Comparison of ENCODE assay signal across 20 mouse cellular contexts in genomic region chr6:37196870-37197269, GRCm38 (mm10).
DNase-seq lines count a peak whose midpoint lies in the region; ATAC-seq lines count a peak whose summit lies in the region.
"Had no signal": no experiment of that assay in that cellular context is flagged by ENCODE, and none has a peak within 500 bp of the region (broad histone marks: within the 10 kb centered on the region; RNA-seq: fewer than 3 reads in every experiment).

No protein-coding gene starts in this region.

- H3K27ac ChIP-seq in forebrain, embryonic 16.5 days (ENCODE audit: low read length), result 0 out of 2 replicates have a peak overlapping the region, but pooled peaks have one; percentile 4
- no peak overlapping the region for H3K27ac ChIP-seq in forebrain, embryonic 12.5 days
- H3K27ac ChIP-seq: embryonic facial prominence, embryonic 12.5 days; hindbrain, embryonic 14.5 days; limb, embryonic 13.5 days; macrophage had no signal

- H3K36me3 ChIP-seq in forebrain, embryonic 16.5 days (ENCODE audit: control insufficient read depth, insufficient read depth), result no peaks in the 10 kb centered on the region
- H3K36me3 ChIP-seq in forebrain, embryonic 12.5 days (replicated peaks), result no peaks in the 10 kb centered on the region
- H3K36me3 ChIP-seq: embryonic facial prominence, embryonic 12.5 days; G1E; limb, embryonic 13.5 days had no signal

- H3K9ac ChIP-seq in forebrain, embryonic 16.5 days (replicated peaks; ENCODE audit: low read depth, low read length), result no peak overlapping the region
- no peak overlapping the region for H3K9ac ChIP-seq in forebrain, embryonic 12.5 days
- H3K9ac ChIP-seq: embryonic facial prominence, embryonic 12.5 days; hindbrain, embryonic 14.5 days; limb, embryonic 13.5 days; liver, postnatal 0 days had no signal

- 72% methylated on average over 5 of the region's 5 CpGs for WGBS in forebrain, embryonic 16.5 days
- 88% methylated on average over 5 of the region's 5 CpGs for WGBS in forebrain, embryonic 12.5 days

- no peak overlapping the region for H3K4me2 ChIP-seq in forebrain, embryonic 16.5 days (ENCODE audit: low read length)
- H3K4me2 ChIP-seq in forebrain, embryonic 12.5 days, result no peak overlapping the region
- H3K4me2 ChIP-seq: hindbrain, embryonic 14.5 days had no signal

- H3K27me3 ChIP-seq in forebrain, embryonic 16.5 days (replicated peaks; ENCODE audit: control insufficient read depth, insufficient read depth, low read length), result no peaks in the 10 kb centered on the region
- no peaks in the 10 kb centered on the region for H3K27me3 ChIP-seq in forebrain, embryonic 12.5 days
- H3K27me3 ChIP-seq: embryonic facial prominence, embryonic 12.5 days; limb, embryonic 13.5 days had no signal

- no peak for ATAC-seq in forebrain, embryonic 16.5 days
- ATAC-seq in forebrain, embryonic 12.5 days (ENCODE audit: low FRiP score), result no peak
- ATAC-seq: liver, postnatal 0 days had no signal

- peak; percentile 77 for DNase-seq in layer of hippocampus, adult 9-11 months
- DNase-seq in layer of hippocampus, adult 9-10 months (ENCODE audit: low spot score), result no peak
- DNase-seq in cerebellum, postnatal 14 days, result peak; percentile 38 to 77
- peak; percentile 21 to 24 for DNase-seq in heart, postnatal 10 days
- no peak for DNase-seq in spleen, postnatal 14 days (ENCODE audit: low spot score in 2 of 2)
- no peak for DNase-seq in left cerebral cortex, adult 8-10 months (ENCODE audit: low spot score in 2 of 2)
- DNase-seq: adrenal gland, postnatal 10 days; B cell, adult 2 months; gastrocnemius, postnatal 14 days; liver, postnatal 0 days; midbrain, embryonic 14.5 days; right cerebral cortex, postnatal 14 days; thymus, adult 18-20 months had no signal

- H3K4me1 ChIP-seq in forebrain, embryonic 16.5 days (replicated peaks; ENCODE audit: control insufficient read depth, insufficient read depth, low read length), result peaks cover 13% of the 10 kb centered on the region
- 0 out of 2 replicates have a peak, but pooled peaks cover 6% of the 10 kb centered on the region for H3K4me1 ChIP-seq in forebrain, embryonic 12.5 days

- no peak overlapping the region for H3K4me3 ChIP-seq in forebrain, embryonic 16.5 days (replicated peaks; ENCODE audit: low read length)
- no peak overlapping the region for H3K4me3 ChIP-seq in forebrain, embryonic 12.5 days (replicated peaks)
- H3K4me3 ChIP-seq: embryonic facial prominence, embryonic 12.5 days; limb, embryonic 13.5 days had no signal

- intact Hi-C loops in heart, postnatal 10 days (cut with DNase I), result no loop called here

- H3K9me3 ChIP-seq in forebrain, embryonic 16.5 days (ENCODE audit: control insufficient read depth, low read length), result no peaks in the 10 kb centered on the region
- no peaks in the 10 kb centered on the region for H3K9me3 ChIP-seq in forebrain, embryonic 12.5 days
- H3K9me3 ChIP-seq: embryonic facial prominence, embryonic 12.5 days; G1E; limb, embryonic 13.5 days had no signal

Comparison
In these comparisons a context has a peak if more than half of its experiments do, and no peak if none do; other contexts are left out.
1. DNase-seq: peak in layer of hippocampus, adult 9-11 months (single experiment), cerebellum, postnatal 14 days (2 of 2) and heart, postnatal 10 days (2 of 2); none in layer of hippocampus, adult 9-10 months (single experiment), spleen, postnatal 14 days (0 of 2) and left cerebral cortex, adult 8-10 months (0 of 2).